Mouse (Mus musculus) Patski (cell line): ENCODE data around the gene Olfr655. TPM values are rescaled to one million over a fixed set of nuclear protein-coding genes. Genes with fewer than 3 reads are reported as not detected.

Source experiments
- ATAC-seq: fragments of 100-300 bp; one replicate; pipeline ENCODE4 v1.8.0; 2021
- CTCF ChIA-PET: fragments of 350-600 bp; sonication (Branson Sonifier 250); formaldehyde crosslinking; loops from one replicate; lab custom pipeline; 2022; ENCODE audit warnings: inconsistent platforms; lab: Charles Lee
- POLR2A ChIA-PET: fragments of 350-600 bp; sonication (Branson Sonifier 250); formaldehyde crosslinking; loops from one replicate; lab custom pipeline; 2022; ENCODE audit warnings: antibody characterized with exemption, inconsistent platforms; lab: Charles Lee
- DNase-seq: peaks from one replicate; pipeline ENCODE4 v3.0.0-alpha.2; 2011; ENCODE audit warnings: low read depth, low spot score
- H3K27me3 ChIP-seq: fragments of 371-371 bp; one replicate; pipeline ENCODE4 v1.5.1; 2021
- CTCF ChIP-seq: fragments of 100-300 bp; IDR thresholded peaks from one replicate; pipeline ENCODE4 v1.5.1; 2021
- in situ Hi-C: fragments of 300-500 bp; cut with MboI; formaldehyde crosslinking; loops from 3 replicates; pipeline ENCODE4 v1.11.1; 2018; ENCODE audit warnings: low pct_unique_long_range_greater_than_20kb, mixed read lengths
- polyA plus RNA-seq: library from polyadenylated mRNA; unstranded; gene quantifications from one replicate; pipeline ENCODE4 v1.2.3, GENCODE M21; 2021

Olfr655 gene
- polyA plus RNA-seq: 0.19 TPM

DNA sequence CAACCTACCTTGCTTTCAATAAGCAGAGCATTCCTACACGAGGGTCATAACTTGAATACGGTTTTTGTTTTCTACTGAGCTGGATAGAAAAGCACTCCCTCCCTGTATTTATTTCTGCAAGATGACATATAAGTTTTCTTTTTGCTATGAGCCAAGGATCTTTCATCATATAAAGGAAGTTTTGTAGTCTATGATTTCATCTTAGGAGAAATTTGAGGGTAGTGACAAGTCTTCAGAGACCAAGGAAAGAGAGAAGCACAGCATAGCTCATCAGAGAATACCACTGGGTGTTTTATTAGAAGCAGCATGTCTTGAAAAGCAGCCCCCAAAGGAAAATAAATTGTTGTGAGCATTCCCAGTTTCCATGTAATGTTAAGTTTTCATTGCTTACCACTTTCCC, at the start of gene Olfr655:
Gene Olfr655 (minus strand): TSS at position 101 of the 400 bp plus-strand sequence.
- CTCF ChIA-PET: no interaction called here
- TF ChIP-seq CTCF: no peak
- POLR2A ChIA-PET: no interaction called here
- in situ Hi-C loops: loop anchor here (10.0 kb wide), 1 partner anchor 397 kb away; no protein-coding TSS in a partner anchor
- no peaks in the 10 kb centered on the region for H3K27me3 ChIP-seq
- DNase-seq: no peak
- no peak for ATAC-seq

DNA sequence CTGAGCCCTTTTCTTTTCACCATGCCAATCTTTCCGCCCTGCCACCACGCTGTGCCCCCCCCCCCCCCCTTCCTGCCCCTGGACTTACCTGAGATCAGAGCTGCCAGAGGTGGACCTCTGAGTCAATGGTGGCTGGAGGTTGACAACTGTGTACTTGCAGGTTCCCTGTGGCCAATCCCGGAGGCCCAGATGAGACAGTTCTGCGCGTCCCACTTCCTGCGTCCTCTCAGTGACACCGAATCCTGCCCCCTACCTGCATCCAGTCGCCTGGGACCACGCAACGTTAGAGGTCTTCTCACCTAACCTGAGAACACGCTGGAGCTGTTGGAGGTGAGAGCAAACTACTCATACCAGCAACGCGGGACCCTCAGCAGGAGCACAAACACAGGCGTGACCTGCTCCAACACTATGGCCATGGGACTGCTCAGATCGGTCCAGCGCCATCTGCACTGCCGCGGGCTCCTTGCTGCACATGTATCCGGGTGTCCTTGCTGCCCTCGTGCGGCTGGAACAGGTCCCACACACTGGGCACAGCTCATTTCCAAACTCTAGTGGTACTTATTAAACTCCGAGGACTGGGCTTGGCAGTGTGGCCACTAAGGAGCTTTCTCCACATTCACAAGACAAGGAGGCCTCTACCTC, 45.4 kb upstream of the Olfr655 start, which contains the start of gene Olfr658:
Gene Olfr658 (minus strand): TSS at position 465 of the 642 bp plus-strand sequence.
- DNase-seq: no peak
- no peak for ATAC-seq
- no peaks in the 10 kb centered on the region for H3K27me3 ChIP-seq
- ChIA-PET CTCF (no interaction called here), POLR2A (no interaction called here)
- no peak for TF ChIP-seq CTCF
- in situ Hi-C loops: no loop called here

GRCm38 (mm10) chr7:104624494-104624893, 22.9 kb upstream of the Olfr655 start, which contains the start of gene Olfr657:
Olfr657 (plus strand) TSS chr7:104624794.
- no peaks in the 10 kb centered on the region for H3K27me3 ChIP-seq
- in situ Hi-C loops: no loop called here
- TF ChIP-seq CTCF: no peak
- ChIA-PET POLR2A (no interaction called here), CTCF (no interaction called here)
- ATAC-seq (no peak), DNase-seq (no peak)

- no peaks in the 10 kb centered on the region for H3K27me3 ChIP-seq
- POLR2A ChIA-PET: no interaction called here
- in situ Hi-C loops: no loop called here
- ATAC-seq (no peak), DNase-seq (no peak)
- no peak for TF ChIP-seq CTCF
- CTCF ChIA-PET: no interaction called here
Observed at GRCm38 (mm10) chr7:104613655-104614054, 12.1 kb upstream of the Olfr655 start, which contains the start of gene Olfr656. Olfr656 (plus strand) TSS chr7:104613955.

DNA sequence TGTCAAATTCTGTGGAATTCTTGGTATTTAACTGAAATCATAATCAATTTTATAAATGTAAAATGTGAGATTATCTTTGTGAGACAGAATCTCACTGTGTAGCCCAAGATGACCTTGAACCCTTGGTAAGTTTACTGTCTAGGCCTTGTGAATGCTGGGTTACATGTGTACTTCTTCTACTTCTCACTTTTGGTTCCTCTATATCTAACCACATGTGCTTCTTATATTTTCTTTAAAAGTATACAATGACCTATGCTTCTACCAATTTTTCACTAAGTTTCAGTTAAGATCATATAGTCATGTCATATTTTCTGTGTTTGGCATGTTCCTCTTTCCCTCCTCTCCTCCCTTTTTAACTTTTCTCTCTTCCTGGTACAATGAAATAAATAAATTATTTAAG, 3.1 kb upstream of the Olfr655 start:
- POLR2A ChIA-PET: no interaction called here
- in situ Hi-C loops: loop anchor here (10.0 kb wide), 1 partner anchor 400 kb away; no protein-coding TSS in a partner anchor
- CTCF ChIA-PET: no interaction called here
- no peak for DNase-seq
- no peaks in the 10 kb centered on the region for H3K27me3 ChIP-seq
- no peak for TF ChIP-seq CTCF
- no peak for ATAC-seq

GRCm38 (mm10) chr7:104603173-104603572, 1.6 kb upstream of the Olfr655 start:
- ChIA-PET CTCF (no interaction called here), POLR2A (no interaction called here)
- DNase-seq (no peak), ATAC-seq (no peak)
- TF ChIP-seq CTCF: peak; percentile 53
- H3K27me3 ChIP-seq: no peaks in the 10 kb centered on the region
- in situ Hi-C loops: loop anchor here (10.0 kb wide), 1 partner anchor 398 kb away; no protein-coding TSS in a partner anchor

- in situ Hi-C loops: no loop called here
- DNase-seq (no peak), ATAC-seq (no peak)
- no peak for TF ChIP-seq CTCF
- no peaks in the 10 kb centered on the region for H3K27me3 ChIP-seq
- POLR2A ChIA-PET: no interaction called here
- CTCF ChIA-PET: no interaction called here
Observed at GRCm38 (mm10) chr7:104588274-104588673, 13.3 kb downstream of the Olfr655 start.

DNA sequence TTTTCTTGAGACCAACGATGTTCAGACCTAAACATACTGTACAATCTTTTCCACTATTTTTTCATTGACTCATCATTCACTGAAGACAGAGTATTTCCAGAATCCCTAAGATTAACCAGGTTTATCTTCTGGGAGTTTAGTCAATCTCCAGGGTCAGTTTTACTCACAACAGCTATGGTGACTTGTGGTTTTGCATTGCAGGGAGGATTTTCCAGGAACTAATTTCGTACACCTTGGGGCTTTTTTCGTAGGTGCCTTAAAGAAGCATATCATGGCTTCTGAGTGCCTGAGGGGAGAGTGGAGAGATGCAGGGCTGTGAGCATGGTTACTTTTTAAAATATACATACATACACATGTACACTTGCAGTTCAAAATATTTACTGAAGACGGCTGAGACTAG, 14.9 kb downstream of the Olfr655 start, which contains the start of gene Olfr654:
Gene Olfr654 (plus strand): TSS at position 301 of the 400 bp plus-strand sequence.
- no peak for TF ChIP-seq CTCF
- no peak for DNase-seq
- ChIA-PET CTCF (no interaction called here), POLR2A (no interaction called here)
- in situ Hi-C loops: no loop called here
- no peak for ATAC-seq
- H3K27me3 ChIP-seq: no peaks in the 10 kb centered on the region

DNA sequence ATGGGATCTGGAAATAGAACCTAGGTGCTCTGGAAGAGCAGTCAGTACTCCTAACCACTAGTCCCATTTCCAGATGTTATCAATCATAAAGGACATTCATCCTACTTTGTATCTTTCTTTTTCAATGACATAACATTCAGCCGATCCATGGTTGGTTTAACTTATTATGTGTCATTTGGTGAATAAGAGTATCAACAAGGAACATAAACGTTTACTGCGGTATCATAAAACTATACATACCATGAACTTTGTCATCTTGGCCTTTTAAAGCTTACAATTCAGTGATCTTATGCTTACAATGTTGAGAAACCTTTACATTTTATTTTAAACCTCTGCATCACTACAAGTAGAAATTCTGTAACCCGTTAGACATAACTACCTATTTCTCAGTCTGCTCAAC, 20.1 kb downstream of the Olfr655 start:
- POLR2A ChIA-PET: no interaction called here
- CTCF ChIA-PET: no interaction called here
- H3K27me3 ChIP-seq: no peaks in the 10 kb centered on the region
- ATAC-seq (no peak), DNase-seq (no peak)
- in situ Hi-C loops: no loop called here
- TF ChIP-seq CTCF: no peak

- POLR2A ChIA-PET: no interaction called here
- DNase-seq (no peak), ATAC-seq (no peak)
- no peak for TF ChIP-seq CTCF
- no peaks in the 10 kb centered on the region for H3K27me3 ChIP-seq
- CTCF ChIA-PET: no interaction called here
- in situ Hi-C loops: no loop called here
Observed at GRCm38 (mm10) chr7:104580846-104581245, 20.7 kb downstream of the Olfr655 start.

GRCm38 (mm10) chr7:104577014-104577413, 24.6 kb downstream of the Olfr655 start, which contains the start of gene Olfr653:
Olfr653 (plus strand) TSS chr7:104577314.
- in situ Hi-C loops: no loop called here
- DNase-seq: no peak
- no peak for ATAC-seq
- POLR2A ChIA-PET: interaction anchor here (0.6 kb wide), 1 partner anchor 247 kb away, joined by 4 read pairs; no protein-coding TSS in a partner anchor
- TF ChIP-seq CTCF: no peak
- no peaks in the 10 kb centered on the region for H3K27me3 ChIP-seq
- CTCF ChIA-PET: no interaction called here
